ENCODE assay signal across 10 mouse cellular contexts in the genomic region with DNA sequence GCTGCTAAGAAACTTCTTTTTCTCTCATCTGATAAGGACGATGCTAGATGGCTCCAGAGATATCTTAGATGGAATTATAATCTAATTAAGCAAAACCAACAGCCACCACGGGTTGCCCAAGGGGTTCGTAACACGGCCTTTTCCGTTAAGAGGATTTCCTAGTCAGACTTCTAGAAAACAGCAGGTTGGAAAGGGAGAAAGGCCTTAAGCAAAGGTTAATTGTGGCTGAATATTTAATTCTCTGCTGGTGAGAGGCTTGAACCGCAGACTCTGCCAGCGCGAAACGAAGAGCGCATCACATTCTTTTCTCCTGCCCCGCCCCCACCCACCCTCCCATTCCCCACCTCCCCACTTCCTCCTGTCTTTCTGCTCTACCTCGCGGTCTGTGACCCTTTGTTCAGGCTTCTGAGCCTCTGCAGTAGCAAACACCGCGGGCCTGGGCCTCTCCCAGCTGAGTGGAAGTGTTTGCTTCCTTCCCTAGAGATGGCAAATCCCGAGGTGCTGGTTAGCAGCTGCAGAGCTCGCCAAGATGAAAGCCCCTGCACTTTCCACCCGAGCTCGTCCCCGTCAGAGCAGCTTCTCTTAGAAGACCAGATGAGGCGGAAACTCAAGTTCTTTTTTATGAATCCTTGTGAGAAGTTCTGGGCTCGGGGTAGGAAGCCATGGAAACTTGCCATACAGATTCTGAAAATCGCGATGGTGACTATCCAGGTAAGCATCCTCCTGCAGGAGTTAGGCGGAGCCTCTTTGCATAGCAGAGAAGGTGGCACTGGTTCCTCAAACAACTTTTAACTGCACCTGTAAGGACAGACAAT. TPM values are rescaled to one million over a fixed set of nuclear protein-coding genes. Genes with fewer than 3 reads are reported as not detected.
DNase-seq lines count a peak whose midpoint lies in the region; ATAC-seq and TF ChIP-seq lines count a peak whose summit lies in the region.
"Had no signal": no experiment of that assay in that cellular context is flagged by ENCODE, and none has a peak within 500 bp of the region (broad histone marks: within the 10 kb centered on the region; RNA-seq: fewer than 3 reads in every experiment).

No protein-coding gene starts in this region.

- H3K4me2 ChIP-seq in heart, embryonic 15.5 days, result peak overlapping the region; percentile 42
- peak overlapping the region; percentile 33 for H3K4me2 ChIP-seq in intestine, postnatal 0 days (replicated peaks; ENCODE audit: low read depth)
- peak overlapping the region; percentile 45 for H3K4me2 ChIP-seq in neural tube, embryonic 12.5 days (replicated peaks)

- 14% methylated on average over 25 of the region's 25 CpGs for WGBS in heart, embryonic 15.5 days
- 6% methylated on average over 25 of the region's 25 CpGs for WGBS in embryonic facial prominence, embryonic 10.5 days
- WGBS in intestine, postnatal 0 days, result 19% methylated on average over 25 of the region's 25 CpGs
- 12% methylated on average over 24 of the region's 25 CpGs for WGBS in neural tube, embryonic 12.5 days

- H3K36me3 ChIP-seq in heart, embryonic 15.5 days, result no peaks in the 10 kb centered on the region
- no peaks in the 10 kb centered on the region for H3K36me3 ChIP-seq in embryonic facial prominence, embryonic 10.5 days (replicated peaks)
- no peaks in the 10 kb centered on the region for H3K36me3 ChIP-seq in intestine, postnatal 0 days (ENCODE audit: control insufficient read depth, insufficient read depth)
- H3K36me3 ChIP-seq in neural tube, embryonic 12.5 days, result no peaks in the 10 kb centered on the region
- H3K36me3 ChIP-seq: G1E had no signal

- no peaks in the 10 kb centered on the region for H3K9me3 ChIP-seq in heart, embryonic 15.5 days (replicated peaks)
- no peaks in the 10 kb centered on the region for H3K9me3 ChIP-seq in embryonic facial prominence, embryonic 10.5 days
- H3K9me3 ChIP-seq in intestine, postnatal 0 days (ENCODE audit: control insufficient read depth), result no peaks in the 10 kb centered on the region
- no peaks in the 10 kb centered on the region for H3K9me3 ChIP-seq in neural tube, embryonic 12.5 days
- H3K9me3 ChIP-seq: G1E had no signal

- peaks cover 19% of the 10 kb centered on the region for H3K4me1 ChIP-seq in heart, embryonic 15.5 days (replicated peaks)
- H3K4me1 ChIP-seq in embryonic facial prominence, embryonic 10.5 days, result peaks cover 39% of the 10 kb centered on the region
- H3K4me1 ChIP-seq in intestine, postnatal 0 days (replicated peaks; ENCODE audit: control insufficient read depth, insufficient read depth, low read length), result no peaks in the 10 kb centered on the region
- H3K4me1 ChIP-seq in neural tube, embryonic 12.5 days, result peaks cover 14% of the 10 kb centered on the region
- H3K4me1 ChIP-seq: megakaryocyte, embryonic 14.5 days had no signal

- no peak for TF ChIP-seq CTCF in intestine, postnatal 0 days (IDR thresholded peaks at IDR 0.05; ENCODE audit: low read depth)

- intact Hi-C loops in heart, postnatal 14 days (cut with DNase I), result no loop called here

- no peak overlapping the region for H3K9ac ChIP-seq in heart, embryonic 15.5 days
- H3K9ac ChIP-seq in intestine, postnatal 0 days (ENCODE audit: low read depth, low read length), result no peak overlapping the region; the same call in 1 of the 2 replicates
- no peak overlapping the region for H3K9ac ChIP-seq in neural tube, embryonic 12.5 days

- H3K27ac ChIP-seq in heart, embryonic 15.5 days, result no peak overlapping the region
- H3K27ac ChIP-seq in embryonic facial prominence, embryonic 10.5 days (replicated peaks), result peak overlapping the region; percentile 87
- H3K27ac ChIP-seq in intestine, postnatal 0 days (ENCODE audit: low read depth, low read length), result no peak overlapping the region
- no peak overlapping the region for H3K27ac ChIP-seq in neural tube, embryonic 12.5 days

- peaks cover 20% of the 10 kb centered on the region for H3K27me3 ChIP-seq in heart, embryonic 15.5 days
- peaks cover 38% of the 10 kb centered on the region for H3K27me3 ChIP-seq in embryonic facial prominence, embryonic 10.5 days (replicated peaks; ENCODE audit: low read depth, poor library complexity, severe bottlenecking)
- H3K27me3 ChIP-seq in intestine, postnatal 0 days (replicated peaks; ENCODE audit: control insufficient read depth, insufficient read depth, low read length), result no peaks in the 10 kb centered on the region; the same call in 1 of the 2 replicates
- peaks cover 24% of the 10 kb centered on the region for H3K27me3 ChIP-seq in neural tube, embryonic 12.5 days (replicated peaks)

- no peak for DNase-seq in heart, postnatal 14 days
- peak; percentile 75 for DNase-seq in embryonic facial prominence, embryonic 10.5 days (ENCODE audit: low spot score)
- no peak for DNase-seq in left cerebral cortex, adult 11 months (ENCODE audit: low spot score)
- no peak for DNase-seq in gastrocnemius, postnatal 25 days
- no peak for DNase-seq in left cerebral cortex, adult 8-10 months (ENCODE audit: low spot score in 2 of 2)

- ATAC-seq in heart, embryonic 15.5 days (replicated peaks; ENCODE audit: insufficient number of reproducible peaks, insufficient read depth, low FRiP score, low read depth), result 0 out of 2 replicates have a peak, but pooled peaks have one; percentile 45
- ATAC-seq in intestine, postnatal 0 days, result no peak
- ATAC-seq in neural tube, embryonic 12.5 days (ENCODE audit: low FRiP score, low read depth), result peak; percentile 45; the same call in 1 of the 2 replicates

- peak overlapping the region; percentile 4 for H3K4me3 ChIP-seq in heart, embryonic 15.5 days
- peak overlapping the region; percentile 58 for H3K4me3 ChIP-seq in embryonic facial prominence, embryonic 10.5 days
- no peak overlapping the region for H3K4me3 ChIP-seq in intestine, postnatal 0 days (ENCODE audit: low read depth, low read length)
- 0 out of 2 replicates have a peak overlapping the region, but pooled peaks have one; percentile 7 for H3K4me3 ChIP-seq in neural tube, embryonic 12.5 days
- H3K4me3 ChIP-seq: megakaryocyte, embryonic 14.5 days had no signal

RNA-seq across cellular contexts. Expression of a gene that starts 4.3 kb away (rescaled TPM):
- 0.73 and 1.1 TPM in 2 replicates for polyA plus RNA-seq in heart, embryonic 15.5 days (2015; fragmentation: Nextera tagmentation; extraction: Ambion mirVana)
- under 1 TPM in 1 of 2 experiments, not detected in 1; 0.34 TPM for total RNA-seq in heart, postnatal 14 days (2021)
- polyA plus RNA-seq in embryonic facial prominence, embryonic 10.5 days (2016; fragmentation: Nextera tagmentation; extraction: Ambion mirVana), result 8.7 and 8.8 TPM in 2 replicates
- 137 and 144 TPM in 2 replicates for polyA plus RNA-seq in intestine, postnatal 0 days (2015; fragmentation: Nextera tagmentation; extraction: Ambion mirVana)
- polyA plus RNA-seq in neural tube, embryonic 12.5 days (2016; fragmentation: Nextera tagmentation; extraction: Ambion mirVana), result 1.9 and 2.2 TPM in 2 replicates
- total RNA-seq in gastrocnemius, postnatal 25 days (2021), result not detected
- not detected for total RNA-seq in left cerebral cortex, adult 8-10 months (2022)
- total RNA-seq: G1E had no signal
- polyA plus RNA-seq: G1E had no signal

RNA-seq across cellular contexts. Expression of a gene that starts 13.6 kb away (rescaled TPM):
- polyA plus RNA-seq in heart, embryonic 15.5 days (2015; fragmentation: Nextera tagmentation; extraction: Ambion mirVana), result 0.09 and 0.19 TPM in 2 replicates
- under 1 TPM in 1 of 2 experiments, not detected in 1; 0.55 TPM for total RNA-seq in heart, postnatal 14 days (2021)
- polyA plus RNA-seq in embryonic facial prominence, embryonic 10.5 days (2016; fragmentation: Nextera tagmentation; extraction: Ambion mirVana), result 0.24 and 0.40 TPM in 2 replicates
- polyA plus RNA-seq in intestine, postnatal 0 days (2015; fragmentation: Nextera tagmentation; extraction: Ambion mirVana), result 0.89 and 1.0 TPM in 2 replicates
- 0.24 TPM in 1 of 2 replicates, not detected in the other for polyA plus RNA-seq in neural tube, embryonic 12.5 days (2016; fragmentation: Nextera tagmentation; extraction: Ambion mirVana)
- not detected for total RNA-seq in gastrocnemius, postnatal 25 days (2021)
- total RNA-seq in left cerebral cortex, adult 8-10 months (2022), result 1 to 10 TPM in 1 of 4 experiments, under 1 TPM in 3; 0.21 to 1.5 (median 0.29) TPM
- total RNA-seq: G1E had no signal
- polyA plus RNA-seq: G1E had no signal

RNA-seq across cellular contexts. Expression of a gene that starts 28.1 kb away (rescaled TPM):
- 0.35 and 1.7 TPM in 2 replicates for polyA plus RNA-seq in heart, embryonic 15.5 days (2015; fragmentation: Nextera tagmentation; extraction: Ambion mirVana)
- under 1 TPM; 0.12 to 0.29 TPM for total RNA-seq in heart, postnatal 14 days (2021)
- 0.12 and 0.18 TPM in 2 replicates for polyA plus RNA-seq in embryonic facial prominence, embryonic 10.5 days (2016; fragmentation: Nextera tagmentation; extraction: Ambion mirVana)
- polyA plus RNA-seq in intestine, postnatal 0 days (2015; fragmentation: Nextera tagmentation; extraction: Ambion mirVana), result 6.4 TPM in 2 replicates
- polyA plus RNA-seq in neural tube, embryonic 12.5 days (2016; fragmentation: Nextera tagmentation; extraction: Ambion mirVana), result 0.26 and 0.32 TPM in 2 replicates
- total RNA-seq in gastrocnemius, postnatal 25 days (2021), result under 1 TPM; 0.33 to 0.35 TPM
- not detected for total RNA-seq in left cerebral cortex, adult 8-10 months (2022)
- polyA plus RNA-seq: G1E had no signal

Comparison
In these comparisons a context has a peak if more than half of its experiments do, and no peak if none do; other contexts are left out.
1. RNA of a gene that starts 4.3 kb away (polyA plus RNA-seq): 137 to 144 TPM in intestine, postnatal 0 days; 8.7 to 8.8 TPM in embryonic facial prominence, embryonic 10.5 days, 1.9 to 2.2 TPM in neural tube, embryonic 12.5 days and 0.73 to 1.1 TPM in heart, embryonic 15.5 days; every median in the first group is over 10 times any median in the second.
2. Peak in every context shown above with its lines, with median percentiles within 50 percentile points of each other: H3K4me2 ChIP-seq.